Mouse (Mus musculus) bone marrow macrophage, adult 2 months (primary cell): Measurements from ENCODE around the gene Ovol1.

Source experiments
- CTCF ChIP-seq: IDR thresholded peaks from 2 replicates; pipeline ENCODE4 v1.5.1; 2012; ENCODE audit warnings: low read depth, mild to moderate bottlenecking, low read length, moderate library complexity
- POLR2A ChIP-seq: IDR thresholded peaks from 2 replicates; pipeline ENCODE4 v1.6.1; 2012; ENCODE audit warnings: mild to moderate bottlenecking, low read depth, low read length, borderline replicate concordance

- TF ChIP-seq POLR2A (no peak), CTCF (no peak)
Observed at GRCm38 (mm10) chr19:5500330-5500875, 60.0 kb downstream of the Ovol1 start.
